Mouse (Mus musculus): ENCODE data around the gene Dkk1.

DNA sequence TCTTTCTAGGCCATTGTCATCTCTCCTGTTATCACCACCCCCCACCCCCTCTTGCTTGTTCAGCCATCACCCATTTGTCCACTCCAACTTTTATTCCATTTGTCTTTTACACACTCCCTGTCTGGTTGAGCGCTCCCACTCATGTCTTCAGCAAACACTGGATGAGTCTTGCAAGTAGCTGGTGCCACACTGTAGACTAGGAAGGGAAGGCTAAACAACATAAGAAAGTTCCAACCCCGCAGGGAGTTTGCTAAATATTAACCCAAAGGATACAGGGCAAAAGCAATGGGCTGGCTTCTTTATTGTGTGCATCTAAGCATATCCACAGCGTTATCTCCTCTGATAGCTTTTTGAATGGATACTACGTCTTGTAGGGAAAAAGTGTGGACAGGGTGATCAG is 39.0 kb downstream of the Dkk1 start:
- TF ChIP-seq CTCF (IDR thresholded peaks at IDR 0.05; ENCODE audit: low read depth) (no peak), EP300 (IDR thresholded peaks at IDR 0.05; ENCODE audit: low read depth) (no peak)
